Mouse (Mus musculus): ENCODE results near the gene Gpd2.

Gene Gpd2

DNA sequence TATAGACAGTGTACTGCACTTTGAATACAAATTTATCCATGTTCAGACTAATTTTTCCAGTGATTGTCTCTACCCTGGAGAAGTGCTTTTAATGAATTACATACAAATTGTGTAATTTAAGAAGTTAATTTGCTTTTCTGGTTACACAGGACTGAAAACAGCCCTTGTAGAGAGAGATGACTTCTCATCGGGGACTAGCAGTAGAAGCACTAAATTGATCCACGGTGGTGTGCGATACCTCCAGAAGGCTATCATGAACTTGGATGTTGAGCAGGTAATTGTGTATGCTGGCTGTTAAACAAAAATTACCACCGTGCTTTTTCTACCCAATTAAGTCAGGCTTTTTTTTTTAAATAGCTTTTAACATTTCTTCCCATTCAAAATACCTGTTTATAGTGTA is 66.8 kb downstream of the Gpd2 start:
- no peak for DNase-seq (ENCODE audit: low spot score)

DNA sequence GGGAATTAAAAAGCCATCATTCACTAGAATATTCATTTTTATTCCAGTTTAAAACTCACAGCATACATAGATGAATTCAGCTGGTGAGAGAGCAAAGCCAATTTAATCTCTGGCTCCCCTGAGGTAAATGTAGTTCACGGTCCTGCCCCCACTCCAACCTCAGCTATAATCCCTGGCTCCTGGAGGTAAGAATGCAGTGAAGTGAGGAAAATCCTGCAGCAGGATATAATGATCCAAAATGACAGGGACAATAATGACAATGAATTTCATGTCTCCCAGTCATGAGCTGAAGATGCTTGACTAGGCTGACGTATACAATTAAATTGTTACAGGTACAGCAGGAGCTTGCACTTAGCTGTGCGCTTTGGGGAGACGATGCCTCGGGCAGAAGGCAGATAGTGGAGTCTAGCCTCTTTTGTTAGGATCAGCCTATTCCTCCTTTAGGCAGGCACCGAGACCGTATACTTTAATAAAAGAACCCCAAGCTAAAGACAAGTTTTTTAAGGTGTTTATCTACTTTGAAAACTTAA is 74.9 kb downstream of the Gpd2 start:
- no peak for DNase-seq (ENCODE audit: low spot score)

DNA sequence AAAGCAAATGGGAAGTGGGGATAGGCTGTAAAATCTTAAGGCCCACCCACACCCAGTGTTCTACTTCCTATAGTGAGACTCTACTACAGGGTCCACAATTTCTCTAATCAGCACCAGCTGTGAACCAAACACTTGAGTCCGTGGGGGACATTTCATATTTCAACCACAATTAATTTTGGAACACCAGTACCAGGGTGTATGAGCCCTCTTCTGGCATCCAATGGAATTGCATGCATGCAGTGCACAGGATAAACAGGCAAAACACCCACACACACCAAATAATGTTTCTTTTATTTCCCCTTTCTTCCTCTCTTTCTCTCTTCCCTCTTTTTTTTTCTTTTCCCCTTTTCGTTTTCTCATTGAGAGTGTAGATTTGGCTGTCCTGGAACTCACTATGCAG is 78.6 kb downstream of the Gpd2 start:
- peak; percentile 50 for DNase-seq (ENCODE audit: low spot score)

DNA sequence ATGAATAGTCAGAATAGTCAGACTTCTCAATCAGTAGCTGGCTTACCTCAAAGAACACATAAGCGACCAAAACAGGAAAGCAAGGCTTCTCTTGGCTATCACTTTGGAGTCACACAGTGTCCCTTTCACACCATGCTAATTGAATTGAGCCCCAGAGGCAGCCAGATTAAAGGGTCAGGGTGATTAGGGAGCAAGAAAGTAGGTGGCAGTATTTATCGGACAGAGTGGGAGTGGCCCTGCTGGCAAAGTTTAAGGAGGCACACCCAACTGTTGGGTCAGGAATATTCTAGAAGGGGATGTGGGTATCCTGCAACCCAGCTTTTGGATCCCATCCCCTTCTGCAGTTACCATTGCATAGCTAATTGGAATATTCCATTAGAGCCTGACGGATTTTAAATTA is 80.9 kb downstream of the Gpd2 start:
- no peak for DNase-seq (ENCODE audit: low spot score)

DNA sequence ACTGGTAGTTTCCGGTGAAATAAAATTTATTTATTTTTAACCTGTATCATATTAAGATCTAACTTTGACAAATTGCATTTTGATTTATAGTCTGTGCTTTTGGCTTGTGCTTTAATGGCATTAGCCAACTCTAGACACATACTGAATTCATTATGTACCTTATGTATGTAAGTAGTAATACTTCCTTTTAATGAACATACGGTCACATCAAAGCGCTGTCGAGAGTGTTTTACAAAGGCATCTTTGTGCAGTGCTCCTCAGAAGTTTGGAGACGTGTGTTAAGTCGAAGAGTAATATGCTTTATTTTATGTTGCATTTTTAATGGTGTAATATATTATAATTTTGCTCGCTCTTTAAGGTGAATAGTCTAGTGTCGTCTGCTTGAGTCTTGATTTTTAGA is 88.7 kb downstream of the Gpd2 start:
- no peak for DNase-seq (ENCODE audit: low spot score)

DNA sequence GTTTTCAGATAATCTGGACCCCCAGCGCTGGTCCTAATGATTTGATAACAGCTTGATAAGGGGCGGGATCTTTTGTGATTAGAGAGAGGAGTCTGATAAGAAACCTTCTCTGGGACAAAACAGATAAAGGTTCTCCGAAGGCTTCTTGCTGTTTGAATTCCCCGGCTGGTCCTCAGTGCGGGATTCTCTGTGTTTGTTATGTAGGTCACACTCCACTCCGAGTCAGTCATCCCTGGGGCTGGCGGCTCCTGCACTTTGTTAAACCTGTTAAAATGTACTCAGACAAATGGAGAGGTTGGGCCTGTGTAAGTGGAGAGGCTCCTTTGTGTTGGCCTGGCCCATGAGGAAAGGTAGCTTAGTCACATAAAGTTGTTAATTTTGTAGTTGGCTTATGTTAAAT is 91.9 kb downstream of the Gpd2 start:
- no peak for DNase-seq (ENCODE audit: low spot score)

DNA sequence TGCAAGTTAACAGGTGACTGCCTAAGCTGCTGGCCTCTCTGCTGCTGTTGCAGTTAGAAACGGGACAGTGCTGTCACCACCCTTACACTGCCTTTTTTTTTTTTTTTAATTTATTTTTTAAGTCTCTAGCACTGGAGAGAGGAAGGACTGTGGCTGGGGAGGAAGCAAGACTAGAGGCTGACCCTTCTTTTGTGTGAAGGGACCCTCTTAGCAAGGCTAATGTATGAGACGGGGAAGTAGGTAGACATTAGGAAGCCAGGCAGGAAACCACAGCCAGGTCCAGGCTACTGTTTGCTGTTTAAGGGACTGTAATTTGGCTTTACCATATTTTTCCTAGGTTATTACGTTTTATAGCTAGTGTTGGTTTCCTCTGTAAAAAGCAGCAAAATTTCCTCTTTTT is 93.4 kb downstream of the Gpd2 start:
- DNase-seq (ENCODE audit: low spot score): no peak

DNA sequence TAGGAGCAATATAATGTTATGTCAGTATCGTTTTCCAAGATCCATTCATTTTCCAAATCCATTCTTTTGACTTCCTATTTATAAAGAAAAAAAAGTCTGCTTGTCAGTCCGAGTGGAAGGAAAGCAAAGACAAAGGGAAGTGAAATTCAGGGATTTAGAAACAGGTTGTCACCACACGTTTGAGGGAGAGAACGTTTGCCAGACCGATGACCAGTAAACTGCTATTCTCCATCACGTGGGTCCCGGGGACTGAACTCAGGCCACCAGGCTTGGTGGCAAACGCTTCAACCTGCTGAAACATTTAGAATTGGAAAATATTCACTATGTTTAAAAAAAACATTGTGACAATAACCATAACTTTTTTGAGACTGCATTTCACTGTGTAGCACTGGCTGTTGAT is 93.8 kb downstream of the Gpd2 start:
- DNase-seq (ENCODE audit: low spot score): no peak

DNA sequence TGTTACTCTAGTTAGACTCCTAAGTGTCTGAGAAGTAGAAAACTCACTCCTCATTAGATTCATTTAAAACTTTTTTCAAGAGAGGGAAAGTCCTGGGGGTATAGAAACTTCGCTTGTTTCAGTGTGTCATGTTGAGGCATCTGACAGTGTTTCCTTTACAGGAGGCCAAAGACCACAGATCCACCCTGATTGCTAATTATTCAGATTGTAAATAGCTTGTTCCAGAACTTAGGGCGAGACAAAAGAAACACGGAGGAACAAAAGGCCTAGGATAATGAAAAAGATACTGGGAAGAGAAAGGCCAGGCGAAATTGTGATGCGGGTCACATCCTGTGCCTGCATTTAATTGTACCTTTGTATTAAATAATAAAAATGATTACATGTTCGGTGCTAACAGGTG is 96.0 kb downstream of the Gpd2 start:
- no peak for DNase-seq (ENCODE audit: low spot score)

DNA sequence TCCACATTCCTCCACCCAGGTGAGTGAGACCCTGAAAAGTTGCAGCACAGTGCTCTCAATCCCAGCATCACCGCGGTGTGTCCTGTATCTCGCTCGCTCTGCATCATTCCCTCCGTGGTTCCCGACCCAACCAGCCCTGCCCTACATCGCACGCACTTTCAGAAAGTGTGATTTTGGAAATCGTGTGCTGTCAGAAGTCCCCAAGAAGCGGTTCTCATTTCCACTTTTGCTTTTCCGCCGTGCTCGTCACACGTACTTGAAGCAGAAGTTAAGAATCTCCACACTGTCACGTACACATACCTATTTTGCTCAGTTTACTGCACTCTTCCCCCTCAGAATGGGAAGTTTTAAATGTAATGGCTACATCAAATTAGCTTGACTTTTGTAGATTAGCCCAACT is 98.0 kb downstream of the Gpd2 start:
- DNase-seq (ENCODE audit: low spot score): no peak

DNA sequence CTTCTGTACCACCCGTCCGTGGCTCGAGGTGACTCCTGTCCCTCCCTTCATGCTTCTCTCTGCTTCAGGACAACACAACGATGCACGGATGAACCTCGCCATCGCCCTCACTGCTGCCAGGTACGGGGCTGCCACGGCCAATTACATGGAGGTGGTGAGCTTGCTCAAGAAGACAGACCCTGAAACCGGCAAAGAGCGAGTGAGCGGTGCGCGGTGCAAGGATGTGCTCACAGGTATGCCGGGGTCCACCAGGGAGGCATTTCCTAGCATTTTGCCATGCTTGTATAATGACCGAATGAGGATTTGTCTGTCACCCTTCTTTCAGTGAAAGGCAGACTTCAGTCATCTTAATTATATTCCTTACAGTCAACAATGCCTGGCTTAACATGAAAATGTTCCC is 101.3 kb downstream of the Gpd2 start:
- DNase-seq (ENCODE audit: low spot score): no peak

DNA sequence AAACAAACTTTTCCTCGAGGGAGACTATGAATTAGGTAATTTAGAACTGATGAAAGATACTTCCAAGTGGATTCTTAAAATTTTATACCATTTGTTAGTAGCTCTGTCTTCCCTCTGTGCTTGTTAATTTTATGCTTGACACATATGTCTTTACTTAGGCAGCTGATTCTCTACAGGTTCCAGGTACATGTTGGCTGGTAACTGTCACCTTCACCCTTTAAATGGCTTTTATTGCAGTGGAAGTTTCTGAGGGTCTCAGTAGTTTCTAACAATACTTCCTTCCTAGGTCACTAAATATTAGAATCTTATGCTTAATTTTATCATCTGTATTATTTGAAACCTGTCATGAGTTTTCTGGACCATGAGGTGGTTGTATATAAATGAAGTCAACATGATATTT is 105.5 kb downstream of the Gpd2 start:
- DNase-seq (ENCODE audit: low spot score): no peak

DNA sequence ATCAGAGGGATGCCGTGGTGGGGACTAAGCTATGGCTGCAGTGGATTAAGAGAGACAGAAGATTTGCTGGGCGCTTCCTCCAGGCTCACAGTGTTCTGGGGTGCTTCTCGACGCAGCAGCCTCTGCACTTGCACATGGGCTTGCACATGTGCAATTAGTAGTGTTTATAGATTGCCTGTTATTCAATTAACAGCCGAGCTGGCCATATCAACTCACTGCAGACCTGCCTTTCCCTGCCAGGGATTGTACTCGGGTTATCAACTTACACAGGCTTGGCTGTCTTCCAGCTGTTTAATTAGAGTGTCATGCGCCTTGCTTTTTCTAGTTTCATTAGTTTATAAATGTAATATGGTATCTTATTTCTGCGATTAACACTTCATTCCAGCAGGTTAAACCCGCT is 113.2 kb downstream of the Gpd2 start:
- DNase-seq (ENCODE audit: low spot score): no peak

DNA sequence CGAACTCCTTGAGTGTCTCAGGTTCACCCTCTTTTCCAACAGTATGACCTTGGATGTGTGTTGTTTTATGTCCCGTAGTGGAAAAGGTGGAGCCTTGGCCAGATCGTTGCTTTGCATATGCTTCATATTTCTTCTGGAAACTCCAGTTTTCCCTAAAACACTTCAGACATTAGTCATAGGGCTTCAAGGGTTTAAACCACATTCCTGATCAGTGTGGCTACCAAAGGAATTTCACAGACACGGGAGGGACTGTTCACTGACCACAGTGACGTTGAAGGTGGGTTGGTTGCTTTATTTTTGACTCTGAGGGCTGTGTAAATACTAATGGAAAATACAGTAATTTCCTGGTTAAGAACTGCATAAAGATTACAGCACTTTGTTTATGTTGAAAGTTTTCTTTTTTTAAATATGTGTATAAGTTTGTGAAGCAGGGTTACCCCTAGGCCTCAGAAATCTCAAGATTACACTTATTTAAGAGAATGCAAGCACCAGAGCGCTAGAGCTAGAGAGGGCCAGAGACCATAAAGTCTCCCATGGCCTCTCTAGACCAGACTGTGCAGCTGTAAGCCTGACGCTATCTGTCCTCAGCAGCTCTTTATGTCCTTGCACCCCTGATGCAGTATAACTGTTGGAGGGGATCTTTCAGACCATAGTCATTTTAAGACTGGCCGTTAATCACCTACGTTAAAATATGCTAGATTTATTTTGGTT is 116.4 kb downstream of the Gpd2 start:
- DNase-seq (ENCODE audit: low spot score): no peak

DNA sequence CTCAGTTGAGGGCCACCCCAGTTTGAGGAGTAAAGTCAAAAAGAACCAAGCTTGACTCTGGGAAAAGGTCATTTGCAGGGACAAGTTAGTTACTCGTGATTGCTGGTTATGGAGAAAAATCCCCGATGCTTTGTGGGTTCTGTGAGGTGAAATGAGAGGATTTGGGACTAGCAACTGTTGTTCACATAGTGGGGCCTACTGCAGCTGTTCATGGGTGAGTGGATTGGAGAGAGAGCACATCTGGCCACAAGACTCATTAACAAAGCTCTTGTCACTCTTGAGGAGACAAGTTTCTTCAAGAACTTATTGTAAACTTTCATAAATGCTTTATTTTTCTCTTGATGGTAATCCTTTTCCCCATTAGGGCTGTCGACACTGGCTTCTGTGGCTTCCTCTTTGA is 117.4 kb downstream of the Gpd2 start:
- DNase-seq (ENCODE audit: low spot score): no peak

DNA sequence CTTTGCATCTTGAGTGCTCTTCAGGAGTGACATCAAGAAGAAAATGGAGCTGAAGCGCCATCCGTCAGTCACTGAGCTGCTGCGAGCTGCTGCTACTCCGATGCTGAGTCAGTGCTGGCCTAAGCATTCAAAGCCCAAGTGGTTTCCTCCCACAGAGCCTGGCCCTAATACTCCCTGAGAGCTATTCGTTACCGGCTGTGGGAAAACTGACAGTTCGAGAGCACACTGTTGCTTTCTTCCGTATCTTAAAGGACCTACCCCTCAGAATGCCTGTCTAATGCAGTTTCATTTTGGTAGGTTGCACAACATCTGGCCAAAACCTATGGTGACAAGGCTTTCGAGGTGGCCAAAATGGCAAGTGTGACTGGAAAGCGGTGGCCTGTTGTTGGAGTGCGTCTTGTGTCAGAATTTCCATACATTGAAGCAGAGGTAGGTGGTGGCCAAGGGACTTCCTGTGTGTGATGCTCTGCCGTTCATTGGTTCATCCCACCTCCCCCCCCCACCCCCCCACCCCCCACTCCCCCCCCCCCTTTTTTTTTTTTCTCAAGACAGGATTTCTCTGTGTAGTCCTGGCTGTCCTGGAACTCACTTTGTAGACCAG is 118.9 kb downstream of the Gpd2 start:
- no peak for DNase-seq (ENCODE audit: low spot score)

DNA sequence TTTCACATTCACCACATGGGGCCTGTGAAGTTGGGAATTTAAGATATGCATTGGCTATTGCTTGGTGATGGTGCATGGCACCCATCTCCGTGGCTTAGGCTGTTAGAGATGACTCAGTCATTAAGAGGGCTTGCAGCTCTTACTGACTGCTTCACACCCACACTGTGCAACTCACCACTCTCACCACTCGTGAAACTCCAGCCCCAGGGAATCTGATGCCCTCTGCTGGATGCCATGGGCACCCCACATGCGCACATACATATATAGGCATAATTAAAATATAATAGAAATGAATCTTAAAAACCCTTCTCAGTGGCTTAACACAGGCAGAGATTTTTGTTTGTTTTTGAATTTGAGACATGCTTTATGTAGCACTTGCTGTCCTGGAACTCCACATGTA is 125.1 kb downstream of the Gpd2 start:
- no peak for DNase-seq (ENCODE audit: low spot score)

DNA sequence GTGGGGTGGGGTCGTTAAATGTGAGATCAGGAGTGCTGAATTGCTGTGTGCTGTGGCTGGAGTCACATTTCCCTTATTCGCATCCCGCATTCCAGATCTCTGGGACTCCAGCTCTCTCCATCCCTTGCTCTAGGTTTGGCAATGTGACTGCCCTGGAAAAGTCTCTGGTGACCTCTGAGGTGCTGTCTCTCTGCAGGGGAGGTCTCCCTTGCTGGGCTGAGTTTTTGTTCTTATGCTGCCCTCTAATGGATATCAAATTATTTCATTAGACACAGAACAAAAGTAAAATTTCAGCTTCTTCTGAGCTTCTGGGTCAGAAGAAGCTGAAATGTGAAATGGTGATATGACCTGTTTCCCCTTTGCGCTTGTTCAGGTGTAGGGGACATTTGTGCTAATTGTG is 137.2 kb downstream of the Gpd2 start:
- DNase-seq (ENCODE audit: low spot score): peak; percentile 34

DNA sequence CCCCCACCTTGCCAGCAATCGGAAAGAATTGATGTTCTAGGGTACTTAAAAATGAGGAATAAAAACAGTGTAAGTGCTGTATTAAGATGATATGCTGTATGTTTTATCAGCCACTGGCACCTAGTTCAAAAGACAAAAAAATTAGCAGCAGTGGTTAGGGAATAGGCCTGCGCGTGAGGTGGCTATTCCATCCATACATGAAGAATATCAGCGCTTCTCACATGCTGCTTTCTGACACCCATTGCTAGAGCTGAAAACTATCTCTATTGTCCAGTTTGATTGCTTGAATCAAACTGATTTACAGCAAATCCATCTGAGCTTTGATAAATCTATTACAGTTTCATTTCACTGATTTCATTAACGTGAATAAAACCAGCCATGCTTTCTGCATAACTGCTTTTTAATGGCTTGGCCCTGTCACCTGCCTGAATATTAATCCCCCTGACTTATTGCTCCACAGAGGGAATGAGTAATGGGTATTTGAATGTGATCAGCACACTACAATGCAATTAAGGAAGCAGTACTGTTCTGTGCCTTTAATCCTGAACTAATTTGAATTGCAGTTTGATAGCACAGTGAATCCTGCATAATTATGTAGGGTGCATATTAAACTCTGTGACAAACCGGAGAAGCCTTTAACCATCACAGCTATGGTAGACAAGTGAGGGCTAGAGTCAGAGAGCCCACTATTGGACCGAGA is 137.9 kb downstream of the Gpd2 start:
- DNase-seq (ENCODE audit: low spot score): no peak

DNA sequence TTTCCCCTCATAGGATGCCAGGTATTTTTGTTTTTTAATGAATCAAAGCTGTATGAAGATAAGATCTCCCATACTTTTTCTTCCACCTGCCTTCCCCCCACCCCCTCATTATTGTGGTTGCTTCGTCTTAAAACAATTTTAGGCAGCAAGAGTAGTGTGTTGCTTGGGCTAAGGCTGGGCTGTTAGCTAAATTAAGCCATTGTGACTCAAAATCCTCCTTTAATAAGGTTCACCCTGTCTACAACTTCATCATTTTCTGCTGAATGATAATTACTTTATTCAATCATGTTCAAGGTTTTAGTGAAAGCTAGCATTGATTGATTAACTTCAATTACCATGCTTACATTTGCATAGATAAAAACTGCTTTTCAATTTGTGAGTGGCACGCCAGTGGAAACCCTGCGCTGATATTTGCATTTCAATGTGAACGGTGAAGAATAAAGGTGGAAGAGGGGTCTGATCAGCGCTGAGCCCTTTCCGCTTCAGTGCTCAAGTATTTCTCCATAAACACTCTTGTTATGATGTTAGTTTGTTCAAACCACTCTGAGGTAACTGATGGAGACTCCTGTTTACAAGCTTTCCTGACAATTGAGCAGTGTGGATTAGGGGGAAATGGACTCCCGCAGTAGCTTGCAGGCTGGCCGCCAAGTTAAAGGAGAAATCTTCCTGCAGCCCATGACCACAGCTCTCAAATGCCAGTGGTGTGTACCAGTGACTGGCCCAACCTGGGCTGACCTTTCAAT is 140.9 kb downstream of the Gpd2 start:
- DNase-seq (ENCODE audit: low spot score): peak; percentile 41

DNA sequence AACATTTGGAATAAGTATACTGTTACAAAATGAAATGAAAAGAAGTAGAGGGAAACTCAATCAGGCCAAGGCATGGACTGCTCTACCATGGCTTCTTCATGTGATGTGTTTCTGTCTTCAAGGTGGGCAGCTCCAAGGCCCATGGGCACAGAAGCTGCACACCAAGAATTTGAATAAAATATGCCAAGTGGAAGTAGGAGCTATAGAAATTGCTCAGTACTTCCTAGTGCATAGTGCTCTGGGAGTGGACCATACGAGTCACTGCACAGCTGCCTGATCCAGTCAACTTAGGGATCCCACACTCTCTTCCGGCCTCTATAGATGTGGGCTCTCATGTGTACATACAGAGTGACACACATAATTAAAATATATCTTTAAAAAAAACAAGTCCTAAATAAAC is 147.2 kb downstream of the Gpd2 start:
- no peak for DNase-seq (ENCODE audit: low spot score)

DNA sequence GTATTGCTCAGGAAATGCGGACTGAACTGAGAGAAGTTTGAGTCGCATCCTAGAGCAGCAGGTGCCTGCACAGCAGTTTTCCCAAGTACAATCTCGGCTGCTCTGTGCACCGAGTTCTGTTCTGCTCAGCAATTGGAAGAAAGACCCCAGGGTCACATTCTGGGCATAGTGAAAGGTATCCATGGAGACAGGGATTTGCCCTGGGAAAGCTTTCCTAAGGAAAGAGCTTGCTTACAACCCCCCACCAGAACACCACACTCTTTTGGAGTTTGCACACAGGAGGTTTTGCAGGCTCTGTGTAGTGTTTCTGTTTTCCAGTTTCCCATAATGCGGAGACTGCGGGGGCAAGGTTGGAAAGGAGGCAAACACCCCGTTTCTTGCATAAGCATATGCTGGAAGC is 150.4 kb downstream of the Gpd2 start:
- DNase-seq (ENCODE audit: low spot score): peak; percentile 87

DNA sequence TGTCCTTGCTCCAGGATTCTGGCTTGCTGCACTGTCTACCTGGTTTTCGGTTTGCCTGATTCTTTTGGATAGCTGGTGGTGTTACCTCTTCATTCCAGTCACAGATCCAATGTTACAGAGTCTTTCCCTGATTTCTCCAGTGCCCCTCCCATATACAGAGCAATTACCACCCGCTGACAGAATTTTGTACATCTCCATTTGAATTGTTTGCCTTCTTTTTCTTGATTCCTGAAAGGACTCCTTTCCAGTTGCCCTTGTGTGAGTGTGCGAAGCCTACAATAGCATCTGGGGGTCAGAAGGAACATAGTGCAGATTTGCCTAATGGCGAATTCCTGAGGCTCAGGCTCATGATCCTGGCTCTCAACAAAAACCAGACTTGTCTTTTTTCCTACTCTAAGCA is 157.6 kb downstream of the Gpd2 start:
- no peak for DNase-seq (ENCODE audit: low spot score)

Data from embryo, embryonic 10.5 days (tissue).